Mouse (Mus musculus): ENCODE measurements around the gene Iscu. TPM values are rescaled to one million over a fixed set of nuclear protein-coding genes. Genes with fewer than 3 reads are reported as not detected.
"Not testable (repeated sequence)": the region's sequence is repeated elsewhere in the genome, so short reads cannot be mapped to it uniquely, and the experiment has no call there.

The Iscu gene
- polyA plus RNA-seq, 1 experiment from 2014 or later = 104 TPM

DNA sequence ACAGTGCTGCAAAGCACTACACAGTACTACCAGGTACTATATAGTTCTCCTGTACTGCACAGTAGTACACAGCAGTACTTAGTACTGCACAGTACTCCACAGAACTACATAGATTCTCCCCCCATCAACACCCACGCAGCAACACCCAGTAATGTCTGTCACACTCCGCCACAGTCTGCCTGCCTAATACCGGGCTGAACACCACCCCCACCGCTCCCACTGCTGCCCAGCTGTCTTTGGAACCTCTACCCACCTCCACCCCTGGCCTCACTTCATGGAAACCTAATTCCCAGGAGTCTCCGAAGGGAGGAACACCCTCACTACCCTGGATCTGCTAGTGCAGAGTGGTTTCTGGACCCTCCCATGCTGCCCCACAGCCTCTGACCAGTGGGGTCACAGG is 8.2 kb downstream of the Iscu start:
- no peak for ATAC-seq
- peaks cover 33% of the 10 kb centered on the region for H3K27me3 ChIP-seq
- H3K4me1 ChIP-seq = no peaks in the 10 kb centered on the region
- peaks cover 29% of the 10 kb centered on the region for H3K36me3 ChIP-seq (ENCODE audit: poor library complexity, severe bottlenecking)
- H3K4me2 ChIP-seq = no peak overlapping the region
- no peak overlapping the region for H3K9ac ChIP-seq
- WGBS = 89% methylated on average over 5 of the region's 5 CpGs
- H3K27ac ChIP-seq = no peak overlapping the region
- no peaks in the 10 kb centered on the region for H3K9me3 ChIP-seq (replicated peaks)
- no peak overlapping the region for H3K4me3 ChIP-seq

DNA sequence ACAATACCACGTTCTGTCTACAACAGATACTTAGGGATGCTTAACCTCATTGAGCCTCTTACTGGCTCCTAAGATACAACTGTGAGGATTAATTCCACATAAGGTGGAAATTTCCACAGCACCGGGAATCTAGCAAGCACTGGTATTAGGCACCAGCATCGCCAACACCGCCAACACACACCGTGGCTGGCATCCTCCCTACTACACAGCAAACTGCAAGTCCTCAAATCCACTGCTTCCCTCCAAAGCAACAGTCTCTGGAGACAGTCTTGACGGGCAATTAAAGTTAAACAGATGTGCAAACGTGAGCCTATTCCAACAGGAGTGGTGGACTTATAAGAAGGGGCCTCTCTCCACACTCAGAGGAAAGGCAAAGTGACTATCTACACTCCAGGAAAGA is 8.7 kb downstream of the Iscu start:
- WGBS = 87% methylated on average over 7 of the region's 7 CpGs
- no peaks in the 10 kb centered on the region for H3K4me1 ChIP-seq
- H3K36me3 ChIP-seq (ENCODE audit: poor library complexity, severe bottlenecking) = peaks cover 24% of the 10 kb centered on the region
- no peak overlapping the region for H3K9ac ChIP-seq
- no peak overlapping the region for H3K4me3 ChIP-seq
- no peak overlapping the region for H3K4me2 ChIP-seq
- no peak for ATAC-seq
- no peak overlapping the region for H3K27ac ChIP-seq
- peaks cover 35% of the 10 kb centered on the region for H3K27me3 ChIP-seq
- no peaks in the 10 kb centered on the region for H3K9me3 ChIP-seq (replicated peaks)

DNA sequence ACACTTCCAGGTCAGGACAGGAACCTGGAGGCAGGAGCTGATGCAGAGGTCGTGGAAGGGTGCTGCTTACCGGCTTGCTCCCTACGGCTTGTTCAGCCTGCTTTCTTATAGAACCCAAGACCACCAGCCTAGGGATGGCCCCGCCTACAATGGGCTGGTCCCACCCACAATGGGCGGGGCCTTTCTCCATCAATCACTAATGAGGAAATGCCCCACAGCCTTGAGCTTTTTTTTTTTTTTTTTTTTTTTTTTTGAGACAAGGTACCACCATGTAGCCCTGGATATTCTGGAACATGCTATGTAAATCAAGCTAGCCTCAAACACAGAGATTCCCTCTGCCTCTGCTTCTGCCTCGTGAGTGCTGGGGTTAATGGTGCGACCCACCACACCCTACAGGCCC is 9.3 kb downstream of the Iscu start:
- Histone ChIP-seq H3K4me2 (no peak overlapping the region), H3K36me3 (ENCODE audit: poor library complexity, severe bottlenecking) (peaks cover 18% of the 10 kb centered on the region), H3K4me3 (no peak overlapping the region), H3K27ac (no peak overlapping the region), H3K4me1 (no peaks in the 10 kb centered on the region), H3K27me3 (peaks cover 35% of the 10 kb centered on the region), H3K9ac (no peak overlapping the region), H3K9me3 (replicated peaks) (no peaks in the 10 kb centered on the region)
- no peak for ATAC-seq
- WGBS = 74% methylated on average over 7 of the region's 7 CpGs

DNA sequence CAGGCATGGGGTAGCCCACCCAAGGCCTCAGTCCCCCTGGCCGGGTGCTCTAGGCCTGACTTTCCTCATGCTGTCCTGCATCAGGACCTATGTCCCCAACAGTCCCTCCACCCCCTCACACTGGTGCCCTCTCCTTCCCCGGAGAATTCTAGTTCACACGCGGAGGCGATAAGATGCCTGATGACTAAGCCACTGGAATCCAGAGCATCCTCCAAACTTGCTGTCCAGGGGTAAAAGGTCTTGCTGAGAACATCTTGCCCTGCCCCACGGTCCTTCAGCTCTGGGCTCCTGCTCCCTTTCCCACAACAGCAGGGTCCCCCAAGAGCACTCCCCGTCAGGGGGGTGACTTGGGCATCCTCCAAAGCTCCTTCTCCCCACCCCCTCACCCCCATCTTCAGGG is 10.1 kb downstream of the Iscu start:
- Histone ChIP-seq H3K36me3 (ENCODE audit: poor library complexity, severe bottlenecking) (peaks cover 12% of the 10 kb centered on the region), H3K27me3 (peaks cover 35% of the 10 kb centered on the region), H3K4me1 (no peaks in the 10 kb centered on the region), H3K9me3 (replicated peaks) (no peaks in the 10 kb centered on the region), H3K9ac (no peak overlapping the region), H3K4me3 (no peak overlapping the region), H3K4me2 (no peak overlapping the region), H3K27ac (no peak overlapping the region)
- WGBS = 91% methylated on average over 7 of the region's 7 CpGs
- no peak for ATAC-seq

DNA sequence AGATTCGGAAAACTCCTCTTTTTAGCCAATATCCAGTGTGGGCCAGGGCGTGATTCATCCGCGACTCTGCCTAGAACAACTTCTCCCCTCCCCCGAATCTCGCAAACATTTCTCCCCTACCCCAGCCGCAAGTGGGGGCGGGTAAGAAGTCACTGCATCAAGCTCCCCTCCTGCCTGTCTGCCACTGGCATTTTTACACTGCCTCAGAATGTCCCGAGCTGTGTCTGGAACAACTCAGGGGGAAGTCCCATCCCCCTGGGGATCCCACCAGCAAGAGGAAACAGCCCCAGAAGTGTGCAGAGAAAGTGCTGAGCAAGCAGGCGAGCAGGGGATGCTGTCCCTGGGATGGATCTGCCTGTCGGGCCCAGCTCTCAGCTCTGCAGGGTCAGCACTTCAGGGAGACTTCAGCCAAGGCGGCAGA is 11.0 kb downstream of the Iscu start:
- Histone ChIP-seq H3K27ac (no peak overlapping the region), H3K4me1 (no peaks in the 10 kb centered on the region), H3K36me3 (ENCODE audit: poor library complexity, severe bottlenecking) (0 out of 2 replicates have a peak, but pooled peaks cover 4% of the 10 kb centered on the region), H3K27me3 (peaks cover 35% of the 10 kb centered on the region), H3K4me2 (no peak overlapping the region), H3K4me3 (no peak overlapping the region), H3K9me3 (replicated peaks) (no peaks in the 10 kb centered on the region), H3K9ac (no peak overlapping the region)
- no peak for ATAC-seq
- WGBS = 21% methylated on average over 12 of the region's 12 CpGs

DNA sequence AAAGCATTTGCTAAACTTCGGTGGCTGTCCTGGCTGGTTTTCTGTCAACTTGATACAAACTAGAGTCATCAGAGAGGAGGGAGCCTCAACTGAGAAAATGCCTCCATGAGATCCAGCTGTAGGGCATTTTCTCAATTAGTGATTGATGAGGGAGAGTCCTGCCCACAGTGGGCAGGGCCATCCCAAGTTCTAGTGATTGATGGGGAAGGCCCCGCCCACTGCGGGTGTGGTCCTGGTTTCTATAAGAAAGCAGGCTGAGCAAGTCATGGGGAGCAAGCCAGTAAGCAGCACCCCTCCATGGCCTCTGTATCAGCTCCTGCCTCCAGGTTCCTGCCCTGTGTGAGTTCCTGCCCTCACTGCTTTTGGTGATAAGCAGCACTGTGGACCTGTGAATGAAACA is 11.6 kb downstream of the Iscu start:
- not testable (repeated sequence) for H3K4me2 ChIP-seq; H3K27ac ChIP-seq; ATAC-seq; H3K4me3 ChIP-seq; H3K4me1 ChIP-seq; H3K9me3 ChIP-seq (replicated peaks); H3K36me3 ChIP-seq (ENCODE audit: poor library complexity, severe bottlenecking); H3K9ac ChIP-seq
- 46% methylated on average over 3 of the region's 3 CpGs for WGBS
- H3K27me3 ChIP-seq = peaks cover 35% of the 10 kb centered on the region

DNA sequence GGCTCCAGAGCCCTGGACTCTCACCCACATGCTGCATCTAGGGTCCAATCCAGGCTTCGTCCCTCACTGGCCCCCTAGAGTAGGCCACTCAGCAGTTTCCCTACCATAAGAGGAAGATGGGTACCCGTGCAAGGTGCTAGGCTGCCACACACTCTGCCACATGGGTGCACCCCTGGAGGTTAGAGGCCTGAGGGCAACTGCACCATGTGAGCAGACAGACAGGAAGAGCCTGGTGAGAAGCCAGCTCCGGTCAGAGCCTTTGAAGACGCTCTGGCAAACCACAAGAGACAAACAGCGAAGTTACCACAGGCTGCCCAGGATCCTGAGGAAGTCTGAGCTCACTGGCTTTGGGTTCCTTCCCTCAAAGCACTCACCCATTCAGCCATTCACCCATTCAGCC is 14.4 kb downstream of the Iscu start:
- Histone ChIP-seq H3K4me1 (no peaks in the 10 kb centered on the region), H3K27me3 (peaks cover 35% of the 10 kb centered on the region), H3K9ac (no peak overlapping the region), H3K36me3 (ENCODE audit: poor library complexity, severe bottlenecking) (no peaks in the 10 kb centered on the region), H3K4me2 (no peak overlapping the region), H3K27ac (no peak overlapping the region), H3K4me3 (no peak overlapping the region), H3K9me3 (replicated peaks) (no peaks in the 10 kb centered on the region)
- ATAC-seq = no peak
- 79% methylated on average over 5 of the region's 5 CpGs for WGBS

DNA sequence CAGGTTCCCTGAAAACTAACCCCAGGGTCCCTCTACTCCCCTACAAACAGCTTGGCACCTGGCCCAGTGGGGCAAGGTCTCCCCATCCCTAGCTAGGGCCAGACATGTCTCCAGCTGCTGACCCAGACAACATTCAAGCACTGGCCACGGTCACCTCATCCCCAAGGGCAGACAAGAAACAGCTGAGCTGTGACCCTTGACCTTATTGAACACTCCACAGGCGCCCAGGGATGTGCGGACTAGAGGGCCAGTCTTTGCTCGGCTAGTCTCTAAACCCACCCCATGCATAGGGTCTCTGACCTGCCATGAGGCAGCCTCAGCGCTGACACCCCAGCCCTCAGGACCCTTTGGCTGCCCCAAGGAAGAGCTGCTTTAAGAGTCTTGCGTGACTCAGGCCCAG is 16.1 kb downstream of the Iscu start:
- Histone ChIP-seq H3K27me3 (peaks cover 19% of the 10 kb centered on the region), H3K36me3 (ENCODE audit: poor library complexity, severe bottlenecking) (no peaks in the 10 kb centered on the region), H3K4me3 (no peak overlapping the region), H3K4me2 (no peak overlapping the region), H3K4me1 (no peaks in the 10 kb centered on the region), H3K27ac (no peak overlapping the region), H3K9ac (no peak overlapping the region), H3K9me3 (replicated peaks) (no peaks in the 10 kb centered on the region)
- ATAC-seq = no peak
- WGBS = 55% methylated on average over 6 of the region's 6 CpGs

DNA sequence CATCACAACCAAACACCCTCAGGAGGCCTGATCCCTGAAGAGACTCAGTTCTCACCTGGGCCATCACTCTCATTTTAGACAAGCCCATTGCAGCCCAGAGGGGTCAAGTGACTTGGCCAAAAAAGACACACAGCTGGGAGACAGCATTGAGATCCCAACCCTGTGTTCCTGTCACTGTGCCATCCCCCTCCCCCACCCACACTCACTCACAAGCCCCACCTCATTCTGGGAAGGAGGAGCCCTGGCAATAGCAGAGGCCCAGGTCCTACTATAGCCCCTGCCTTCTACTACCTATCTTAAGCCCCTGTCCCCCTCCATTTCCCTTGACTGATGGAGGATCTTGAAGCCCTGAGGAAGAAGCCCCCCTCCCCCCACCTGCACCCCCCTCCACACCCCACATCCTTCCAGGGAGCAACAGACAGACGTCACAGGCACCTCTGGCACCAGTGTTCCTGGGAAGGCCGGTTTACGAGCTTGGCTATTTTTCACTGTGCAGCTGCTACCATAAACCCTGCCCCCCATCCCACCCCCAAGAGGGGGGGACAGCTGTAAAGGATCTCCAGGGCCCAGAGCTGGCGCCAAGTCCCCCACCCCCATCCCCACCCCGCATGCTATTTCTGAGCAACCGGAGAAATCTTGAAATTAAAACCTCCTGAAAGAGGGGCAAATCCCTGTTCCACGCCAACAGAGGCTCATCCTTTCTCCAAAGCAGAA is 16.7 kb downstream of the Iscu start:
- WGBS = 60% methylated on average over 7 of the region's 7 CpGs
- Histone ChIP-seq H3K4me1 (no peaks in the 10 kb centered on the region), H3K4me2 (no peak overlapping the region), H3K4me3 (no peak overlapping the region), H3K9me3 (replicated peaks) (no peaks in the 10 kb centered on the region), H3K9ac (no peak overlapping the region), H3K27me3 (peaks cover 13% of the 10 kb centered on the region), H3K27ac (no peak overlapping the region), H3K36me3 (ENCODE audit: poor library complexity, severe bottlenecking) (no peaks in the 10 kb centered on the region)
- ATAC-seq = no peak

DNA sequence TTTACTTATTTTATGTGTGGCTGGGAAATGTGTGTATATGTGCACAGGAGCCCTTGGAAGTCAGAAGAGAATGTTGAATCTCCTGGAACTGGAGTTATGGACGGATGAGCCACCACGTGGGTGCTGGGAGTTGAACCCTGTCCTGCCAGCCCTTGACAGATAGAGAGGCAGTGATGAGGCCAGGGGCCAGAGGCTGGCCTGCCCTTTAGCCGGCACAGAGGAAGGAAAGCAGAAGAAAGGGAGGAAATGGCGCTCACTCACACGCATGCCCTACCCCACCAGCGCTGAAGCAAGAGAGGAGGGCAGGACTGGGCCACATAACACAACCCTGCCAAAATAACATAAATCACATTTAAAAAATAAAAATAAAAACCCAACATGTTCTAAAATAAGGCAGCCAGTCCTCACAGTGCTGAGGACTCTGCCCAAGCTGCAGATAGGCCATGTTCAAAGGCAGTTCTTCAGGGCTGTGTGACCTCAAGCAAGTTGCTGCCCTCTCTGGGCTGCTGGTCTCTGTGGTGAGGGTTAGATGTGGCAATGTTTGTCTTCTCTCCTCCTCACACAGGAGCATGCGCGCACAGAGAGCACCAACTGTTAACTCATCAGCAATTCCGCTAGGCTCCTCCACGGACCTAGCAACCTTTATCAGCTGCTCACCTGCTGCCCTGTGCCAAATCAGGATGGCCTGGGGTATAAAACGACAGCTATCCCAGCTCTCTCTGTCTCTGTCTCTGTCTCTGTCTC is 18.1 kb downstream of the Iscu start:
- H3K9ac ChIP-seq = no peak overlapping the region
- 0 out of 2 replicates have a peak, but pooled peaks cover 3% of the 10 kb centered on the region for H3K27me3 ChIP-seq
- H3K9me3 ChIP-seq (replicated peaks) = no peaks in the 10 kb centered on the region
- no peak overlapping the region for H3K27ac ChIP-seq
- no peak overlapping the region for H3K4me3 ChIP-seq
- H3K36me3 ChIP-seq (ENCODE audit: poor library complexity, severe bottlenecking) = no peaks in the 10 kb centered on the region
- WGBS = 87% methylated on average over 11 of the region's 11 CpGs
- no peaks in the 10 kb centered on the region for H3K4me1 ChIP-seq
- no peak for ATAC-seq
- H3K4me2 ChIP-seq = no peak overlapping the region

DNA sequence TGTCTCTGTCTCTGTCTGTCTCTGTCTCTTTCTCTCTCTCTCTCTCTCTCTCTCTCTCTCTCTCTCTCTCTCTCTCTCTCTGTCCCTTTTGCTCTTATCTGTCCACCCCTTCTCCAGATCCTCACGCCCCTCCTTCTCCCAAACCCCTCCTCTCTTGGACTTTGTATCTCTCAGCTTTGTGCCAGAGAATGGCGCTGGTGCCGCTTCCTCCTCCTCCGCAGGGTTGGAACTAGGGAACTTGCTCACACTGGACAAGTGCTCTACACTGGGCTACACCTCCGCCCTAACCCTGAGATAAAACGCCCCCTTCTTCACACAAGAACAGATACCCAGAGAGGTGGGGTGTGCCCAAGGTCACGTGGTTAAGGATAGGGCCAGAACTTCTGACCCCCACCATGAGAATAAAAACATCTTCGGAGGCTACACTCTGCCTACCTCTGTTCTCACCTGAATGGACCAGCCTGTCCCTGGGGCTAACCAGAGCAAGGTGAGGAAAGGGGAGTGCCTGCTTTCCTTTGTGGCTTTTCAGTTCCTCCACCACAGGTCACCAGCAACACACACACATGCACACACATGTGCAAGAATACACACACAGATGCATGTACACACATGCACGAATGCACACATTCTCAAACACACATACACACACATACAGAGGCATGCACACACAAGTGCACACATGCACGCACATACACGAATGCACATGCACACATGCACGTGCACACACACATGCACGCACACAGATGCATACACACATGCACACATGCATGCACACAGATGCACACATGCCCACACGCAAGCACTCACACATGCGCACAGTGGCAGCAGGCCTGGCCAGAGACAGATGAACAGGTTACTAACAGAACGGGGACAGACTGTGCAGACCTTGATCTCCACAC is 18.9 kb downstream of the Iscu start:
- Histone ChIP-seq H3K9me3 (replicated peaks) (no peaks in the 10 kb centered on the region), H3K4me2 (no peak overlapping the region), H3K4me1 (peaks cover 2% of the 10 kb centered on the region; the same call in 1 of the 2 replicates), H3K27ac (no peak overlapping the region), H3K27me3 (no peaks in the 10 kb centered on the region), H3K4me3 (no peak overlapping the region), H3K36me3 (ENCODE audit: poor library complexity, severe bottlenecking) (no peaks in the 10 kb centered on the region), H3K9ac (no peak overlapping the region)
- ATAC-seq = no peak
- 84% methylated on average over 16 of the region's 16 CpGs for WGBS
